Mouse (Mus musculus) cerebellum, adult 2 months (tissue): ENCODE measurements at regions not wholly inside any gene's neighbourhood (a gene's known extent, or its start where the extent isn't known, plus 50 kb on each side); places are given as distances from the start of the nearest gene placed in this dataset.

Source experiments
- CTCF ChIP-seq: fragments of 200-500 bp; IDR thresholded peaks from 2 replicates; pipeline ENCODE4 v1.5.1; 2011; ENCODE audit warnings: low read depth, mild to moderate bottlenecking, control low read depth, low read length, moderate library complexity, borderline replicate concordance; ENCODE audit not compliant: insufficient read depth
- POLR2A ChIP-seq: fragments of 200-500 bp; IDR thresholded peaks from 2 replicates; pipeline ENCODE4 v1.6.1; 2011; ENCODE audit warnings: low read length, control low read depth, borderline replicate concordance; ENCODE audit not compliant: insufficient read depth

DNA sequence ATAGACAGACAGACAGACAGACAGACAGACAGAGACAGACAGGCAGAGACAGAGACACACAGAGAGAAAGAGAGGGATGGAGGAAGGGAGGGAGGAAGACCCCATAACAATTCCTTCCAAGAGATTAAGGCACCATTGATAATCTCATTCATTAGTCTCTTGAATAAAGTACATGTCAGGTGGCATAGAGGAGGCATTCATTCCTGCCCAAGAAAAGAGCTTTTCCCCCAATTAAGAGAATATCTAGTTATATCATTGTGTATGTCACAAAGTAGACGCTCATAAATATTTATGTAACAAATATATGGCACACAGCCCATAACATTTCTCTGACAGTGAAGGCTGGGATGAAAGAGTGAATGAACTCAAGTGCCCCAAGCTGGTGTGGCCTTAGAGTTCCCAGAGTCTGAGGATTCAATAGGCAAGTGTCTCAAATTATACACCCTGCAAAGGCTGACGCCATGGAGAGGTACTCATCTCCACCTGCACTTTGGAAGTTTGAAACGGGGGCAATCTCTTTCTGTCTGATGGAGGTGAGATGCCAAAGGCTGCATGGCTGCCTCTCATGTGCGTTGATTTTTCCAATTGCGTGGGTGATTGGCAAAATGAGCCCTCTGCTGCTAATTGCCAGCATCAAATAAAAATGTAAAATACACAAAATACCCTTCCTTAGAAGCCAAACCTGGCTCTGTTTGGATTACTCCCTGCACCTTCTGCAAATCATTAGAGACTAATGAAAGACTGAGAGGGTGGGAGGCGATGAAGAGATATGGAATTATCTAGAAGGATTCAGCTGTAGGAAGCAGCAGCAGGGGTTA is 710.3 kb upstream of the Castor2 start:
- TF ChIP-seq CTCF (no peak), POLR2A (no peak)
